Mouse (Mus musculus): ENCODE measurements at regions not wholly inside any gene's neighbourhood (a gene's known extent, or its start where the extent isn't known, plus 50 kb on each side); places are given as distances from the start of the nearest gene placed in this dataset.
"Not testable (repeated sequence)": the region's sequence is repeated elsewhere in the genome, so short reads cannot be mapped to it uniquely, and the experiment has no call there.

- no peak for ATAC-seq
- Histone ChIP-seq H3K9ac (ENCODE audit: low read depth, low read length) (no peak overlapping the region), H3K27me3 (replicated peaks; ENCODE audit: control insufficient read depth, insufficient read depth, low read length) (no peaks in the 10 kb centered on the region), H3K36me3 (ENCODE audit: control insufficient read depth, insufficient read depth, low read length) (no peaks in the 10 kb centered on the region), H3K4me3 (ENCODE audit: low read length) (no peak overlapping the region), H3K4me2 (ENCODE audit: low read length) (no peak overlapping the region), H3K27ac (ENCODE audit: low read depth, low read length) (no peak overlapping the region), H3K9me3 (ENCODE audit: control insufficient read depth, low read length) (no peaks in the 10 kb centered on the region), H3K4me1 (ENCODE audit: control insufficient read depth, insufficient read depth, low read depth, low read length) (no peaks in the 10 kb centered on the region)
- WGBS = 100% methylated on average over 1 of the region's 1 CpGs
These were observed 78.6 kb upstream of the Tgm3 start for GRCm38 (mm10) chr2:129933578-129933977.

GRCm38 (mm10) chr2:129942824-129943223 lies 69.3 kb upstream of the Tgm3 start:
- Histone ChIP-seq H3K4me3 (ENCODE audit: low read length) (no peak overlapping the region), H3K4me2 (ENCODE audit: low read length) (no peak overlapping the region), H3K9me3 (ENCODE audit: control insufficient read depth, low read length) (no peaks in the 10 kb centered on the region), H3K4me1 (ENCODE audit: control insufficient read depth, insufficient read depth, low read depth, low read length) (no peaks in the 10 kb centered on the region), H3K36me3 (ENCODE audit: control insufficient read depth, insufficient read depth, low read length) (no peaks in the 10 kb centered on the region), H3K27ac (ENCODE audit: low read depth, low read length) (no peak overlapping the region), H3K9ac (ENCODE audit: low read depth, low read length) (no peak overlapping the region), H3K27me3 (replicated peaks; ENCODE audit: control insufficient read depth, insufficient read depth, low read length) (no peaks in the 10 kb centered on the region)
- 86% methylated on average over 4 of the region's 4 CpGs for WGBS
- no peak for ATAC-seq

DNA sequence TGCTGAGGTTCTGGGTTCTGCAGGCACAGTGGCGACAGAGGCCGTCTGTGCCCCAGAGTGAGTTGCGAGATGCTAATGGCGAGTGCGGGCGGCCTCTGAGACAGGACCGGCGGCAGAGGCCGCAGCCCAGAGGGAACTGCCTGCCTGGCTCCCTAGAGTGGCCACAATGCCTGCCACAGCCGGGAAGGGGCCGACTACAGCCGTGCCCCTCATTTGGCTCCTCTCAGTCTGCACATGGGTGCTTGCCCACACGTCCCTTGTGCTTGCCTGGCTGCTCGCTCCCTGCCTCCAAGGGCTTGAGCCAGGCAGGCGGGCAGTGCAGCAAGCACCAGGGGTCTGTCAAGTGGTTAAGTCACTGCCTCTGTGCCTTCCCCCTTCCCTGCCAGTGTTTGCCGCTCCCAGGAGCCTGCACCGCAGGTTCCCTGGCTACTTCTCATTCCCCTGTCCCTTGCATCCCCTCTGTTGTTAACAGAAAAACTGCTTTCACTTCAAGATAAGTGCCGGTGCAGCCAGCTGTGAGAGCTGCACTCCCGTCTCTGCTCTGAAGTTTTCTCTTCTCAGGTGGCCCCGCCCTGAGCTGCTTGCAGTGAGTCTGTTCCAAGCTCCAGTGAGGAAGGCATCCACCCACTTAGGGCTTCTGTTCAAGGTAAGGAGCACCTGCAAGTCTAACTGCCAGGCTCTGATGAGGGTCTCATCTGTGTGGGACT lies 64.1 kb upstream of the Tgm3 start:
- no peak for ATAC-seq

GRCm38 (mm10) chr2:129949786-129950185 lies 62.4 kb upstream of the Tgm3 start:
- not testable (repeated sequence) for H3K27ac ChIP-seq (ENCODE audit: low read depth, low read length); H3K4me1 ChIP-seq (ENCODE audit: control insufficient read depth, insufficient read depth, low read depth, low read length); H3K4me3 ChIP-seq (ENCODE audit: low read length); ATAC-seq; H3K4me2 ChIP-seq (ENCODE audit: low read length); H3K27me3 ChIP-seq (replicated peaks; ENCODE audit: control insufficient read depth, insufficient read depth, low read length); H3K9ac ChIP-seq (ENCODE audit: low read depth, low read length); H3K36me3 ChIP-seq (ENCODE audit: control insufficient read depth, insufficient read depth, low read length); H3K9me3 ChIP-seq (ENCODE audit: control insufficient read depth, low read length)
- 92% methylated on average over 6 of the region's 6 CpGs for whole genome bisulfite sequencing

More for the DNA sequence above, 64.1 kb upstream of the Tgm3 start:
- Histone ChIP-seq H3K27ac (ENCODE audit: low read depth, low read length) (no peak overlapping the region), H3K36me3 (ENCODE audit: control insufficient read depth, insufficient read depth, low read length) (no peaks in the 10 kb centered on the region), H3K9ac (ENCODE audit: low read depth, low read length) (peak overlapping the region; percentile 46), H3K4me3 (ENCODE audit: low read length) (no peak overlapping the region), H3K4me1 (ENCODE audit: control insufficient read depth, insufficient read depth, low read depth, low read length) (no peaks in the 10 kb centered on the region), H3K9me3 (ENCODE audit: control insufficient read depth, low read length) (no peaks in the 10 kb centered on the region), H3K27me3 (replicated peaks; ENCODE audit: control insufficient read depth, insufficient read depth, low read length) (no peaks in the 10 kb centered on the region), H3K4me2 (ENCODE audit: low read length) (peak overlapping the region; percentile 39)
- 43% methylated on average over 20 of the region's 20 CpGs for WGBS

DNA sequence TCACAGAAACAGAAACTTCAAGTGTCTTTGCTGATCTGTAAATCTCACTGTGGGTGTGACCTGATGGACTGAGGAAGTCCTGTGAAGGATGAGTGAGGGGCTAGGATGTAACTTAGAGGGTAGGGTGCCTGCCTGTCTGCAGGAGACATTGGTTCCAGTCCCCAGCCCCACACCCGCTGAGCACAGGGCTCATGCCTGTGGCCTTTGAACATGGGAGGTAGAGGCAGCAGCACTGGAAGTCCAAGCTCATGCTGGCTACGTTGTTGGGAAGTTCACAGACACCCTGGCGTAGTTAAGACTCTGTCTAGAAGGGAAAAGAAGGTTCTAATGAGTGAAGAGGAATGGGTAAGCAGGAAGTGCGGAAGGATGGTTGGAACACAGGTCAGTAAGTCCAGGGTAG lies 59.7 kb upstream of the Tgm3 start:
- no peak overlapping the region for H3K27ac ChIP-seq (ENCODE audit: low read depth, low read length)
- no peaks in the 10 kb centered on the region for H3K36me3 ChIP-seq (ENCODE audit: control insufficient read depth, insufficient read depth, low read length)
- no peaks in the 10 kb centered on the region for H3K27me3 ChIP-seq (replicated peaks; ENCODE audit: control insufficient read depth, insufficient read depth, low read length)
- 86% methylated on average over 4 of the region's 4 CpGs for WGBS
- H3K9ac ChIP-seq (ENCODE audit: low read depth, low read length) = no peak overlapping the region
- H3K9me3 ChIP-seq (ENCODE audit: control insufficient read depth, low read length) = no peaks in the 10 kb centered on the region
- H3K4me2 ChIP-seq (ENCODE audit: low read length) = no peak overlapping the region
- H3K4me1 ChIP-seq (ENCODE audit: control insufficient read depth, insufficient read depth, low read depth, low read length) = no peaks in the 10 kb centered on the region
- ATAC-seq = no peak
- no peak overlapping the region for H3K4me3 ChIP-seq (ENCODE audit: low read length)

GRCm38 (mm10) chr2:129955260-129955691 lies 56.9 kb upstream of the Tgm3 start:
- H3K9ac ChIP-seq (ENCODE audit: low read depth, low read length) = no peak overlapping the region
- H3K4me3 ChIP-seq (ENCODE audit: low read length) = no peak overlapping the region
- no peaks in the 10 kb centered on the region for H3K9me3 ChIP-seq (ENCODE audit: control insufficient read depth, low read length)
- H3K4me2 ChIP-seq (ENCODE audit: low read length) = no peak overlapping the region
- peak; percentile 64; the same call in 1 of the 2 replicates for ATAC-seq
- no peaks in the 10 kb centered on the region for H3K36me3 ChIP-seq (ENCODE audit: control insufficient read depth, insufficient read depth, low read length)
- H3K27me3 ChIP-seq (replicated peaks; ENCODE audit: control insufficient read depth, insufficient read depth, low read length) = no peaks in the 10 kb centered on the region
- no peak overlapping the region for H3K27ac ChIP-seq (ENCODE audit: low read depth, low read length)
- 57% methylated on average over 8 of the region's 8 CpGs for WGBS
- H3K4me1 ChIP-seq (ENCODE audit: control insufficient read depth, insufficient read depth, low read depth, low read length) = no peaks in the 10 kb centered on the region

GRCm38 (mm10) chr2:129958120-129958519 lies 54.0 kb upstream of the Tgm3 start:
- Histone ChIP-seq H3K4me2 (ENCODE audit: low read length) (no peak overlapping the region), H3K27me3 (replicated peaks; ENCODE audit: control insufficient read depth, insufficient read depth, low read length) (no peaks in the 10 kb centered on the region), H3K9me3 (ENCODE audit: control insufficient read depth, low read length) (no peaks in the 10 kb centered on the region), H3K4me3 (ENCODE audit: low read length) (no peak overlapping the region), H3K36me3 (ENCODE audit: control insufficient read depth, insufficient read depth, low read length) (no peaks in the 10 kb centered on the region), H3K4me1 (ENCODE audit: control insufficient read depth, insufficient read depth, low read depth, low read length) (no peaks in the 10 kb centered on the region), H3K27ac (ENCODE audit: low read depth, low read length) (no peak overlapping the region), H3K9ac (ENCODE audit: low read depth, low read length) (no peak overlapping the region)
- WGBS = 32% methylated on average over 3 of the region's 3 CpGs
- peak; percentile 60; the same call in 1 of the 2 replicates for ATAC-seq

DNA sequence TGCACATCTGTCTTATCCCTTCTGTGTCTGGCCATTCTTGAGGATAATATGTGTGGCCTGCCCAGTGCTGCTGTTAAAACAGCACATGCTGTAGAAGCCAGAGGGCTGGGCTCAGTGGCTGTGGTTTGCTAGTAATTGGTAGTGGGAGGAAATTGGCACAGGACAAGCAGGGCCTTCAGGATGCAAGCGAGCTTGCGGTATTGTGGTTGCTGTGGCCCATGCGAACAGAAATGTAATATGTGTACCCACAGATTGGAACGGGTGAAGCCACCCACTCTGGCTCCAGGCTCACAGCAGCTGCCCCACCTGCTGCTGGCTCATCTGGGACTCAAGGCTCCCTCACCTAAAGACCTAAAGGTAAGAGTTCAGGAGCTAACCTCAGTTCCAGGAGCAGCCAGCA lies 51.8 kb upstream of the Tgm3 start:
- Histone ChIP-seq H3K27ac (ENCODE audit: low read depth, low read length) (no peak overlapping the region), H3K9ac (ENCODE audit: low read depth, low read length) (no peak overlapping the region), H3K27me3 (replicated peaks; ENCODE audit: control insufficient read depth, insufficient read depth, low read length) (no peaks in the 10 kb centered on the region), H3K4me3 (ENCODE audit: low read length) (no peak overlapping the region), H3K4me1 (ENCODE audit: control insufficient read depth, insufficient read depth, low read depth, low read length) (no peaks in the 10 kb centered on the region), H3K9me3 (ENCODE audit: control insufficient read depth, low read length) (no peaks in the 10 kb centered on the region), H3K4me2 (ENCODE audit: low read length) (no peak overlapping the region), H3K36me3 (ENCODE audit: control insufficient read depth, insufficient read depth, low read length) (no peaks in the 10 kb centered on the region)
- no peak for ATAC-seq
- 83% methylated on average over 4 of the region's 4 CpGs for WGBS

- ATAC-seq = no peak
- H3K27ac ChIP-seq (ENCODE audit: low read depth, low read length) = no peak overlapping the region
- no peak overlapping the region for H3K9ac ChIP-seq (ENCODE audit: low read depth, low read length)
- no peak overlapping the region for H3K4me2 ChIP-seq (ENCODE audit: low read length)
- no peaks in the 10 kb centered on the region for H3K4me1 ChIP-seq (ENCODE audit: control insufficient read depth, insufficient read depth, low read depth, low read length)
- no peaks in the 10 kb centered on the region for H3K36me3 ChIP-seq (ENCODE audit: control insufficient read depth, insufficient read depth, low read length)
- no peak overlapping the region for H3K4me3 ChIP-seq (ENCODE audit: low read length)
- H3K9me3 ChIP-seq (ENCODE audit: control insufficient read depth, low read length) = no peaks in the 10 kb centered on the region
- WGBS = 51% methylated on average over 5 of the region's 5 CpGs
- no peaks in the 10 kb centered on the region for H3K27me3 ChIP-seq (replicated peaks; ENCODE audit: control insufficient read depth, insufficient read depth, low read length)
These were observed 50.6 kb upstream of the Tgm3 start for GRCm38 (mm10) chr2:129961522-129961921.
